Mouse (Mus musculus): ENCODE results near the gene Orai3.

Gene Orai3

DNA sequence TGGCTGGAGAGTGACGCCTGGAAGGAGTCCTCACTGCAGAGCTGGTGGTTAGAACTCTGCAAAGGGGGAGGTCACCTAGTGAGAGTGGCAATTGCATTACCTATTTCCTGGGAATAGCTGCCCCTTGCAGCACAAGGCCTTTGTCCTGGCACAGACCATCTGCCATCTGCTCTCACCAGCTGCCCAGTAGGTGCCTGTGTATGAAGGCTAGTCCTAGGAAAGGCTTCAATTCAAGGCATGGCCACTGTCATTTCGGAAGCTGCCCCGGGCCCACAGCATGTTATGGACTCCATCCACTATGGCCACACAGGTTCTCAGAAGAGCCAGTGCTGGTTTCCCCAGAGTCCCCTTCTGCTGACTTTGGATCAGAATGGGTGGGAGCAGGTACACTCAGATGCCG is 29.0 kb downstream of the Orai3 start:
- no peak for DNase-seq (ENCODE audit: low spot score in 2 of 2)

DNA sequence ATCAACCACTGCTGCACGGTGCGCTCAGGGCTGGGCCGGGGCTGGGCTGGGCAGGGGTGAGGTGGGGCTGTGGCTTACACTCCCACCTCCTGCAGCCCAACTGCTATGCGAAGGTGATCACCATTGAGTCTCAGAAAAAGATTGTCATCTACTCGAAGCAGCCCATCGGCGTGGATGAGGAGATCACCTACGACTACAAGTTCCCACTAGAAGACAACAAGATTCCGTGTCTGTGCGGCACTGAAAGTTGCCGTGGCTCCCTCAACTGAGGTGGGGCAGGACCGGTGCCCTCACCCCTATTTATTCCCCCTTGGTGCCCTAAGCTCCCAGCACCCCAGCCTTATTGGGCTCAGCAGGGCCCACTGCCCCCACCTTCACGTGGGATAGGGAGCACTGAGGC is 29.6 kb downstream of the Orai3 start:
- DNase-seq (ENCODE audit: low spot score in 2 of 2): no peak

DNA sequence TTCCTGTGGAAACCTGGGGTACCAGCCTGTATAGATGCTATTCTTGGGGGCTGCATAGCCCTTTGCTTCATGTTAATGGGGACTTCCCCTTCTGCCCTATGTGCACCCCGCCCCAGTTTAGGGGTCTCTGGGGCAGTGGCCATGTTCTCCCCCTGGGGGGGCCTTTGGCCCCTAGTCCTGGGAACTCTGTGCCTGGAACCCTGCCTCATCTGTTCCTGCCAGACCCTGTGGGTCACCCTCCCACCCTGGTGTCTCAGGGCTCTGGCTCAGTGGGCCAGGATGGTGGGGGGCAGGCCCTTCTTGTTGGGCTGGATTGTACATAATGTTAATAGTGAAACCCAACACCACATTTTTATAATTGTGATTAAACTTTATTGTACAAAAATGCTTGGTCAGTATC is 30.1 kb downstream of the Orai3 start:
- DNase-seq (ENCODE audit: low spot score in 2 of 2): no peak

DNA sequence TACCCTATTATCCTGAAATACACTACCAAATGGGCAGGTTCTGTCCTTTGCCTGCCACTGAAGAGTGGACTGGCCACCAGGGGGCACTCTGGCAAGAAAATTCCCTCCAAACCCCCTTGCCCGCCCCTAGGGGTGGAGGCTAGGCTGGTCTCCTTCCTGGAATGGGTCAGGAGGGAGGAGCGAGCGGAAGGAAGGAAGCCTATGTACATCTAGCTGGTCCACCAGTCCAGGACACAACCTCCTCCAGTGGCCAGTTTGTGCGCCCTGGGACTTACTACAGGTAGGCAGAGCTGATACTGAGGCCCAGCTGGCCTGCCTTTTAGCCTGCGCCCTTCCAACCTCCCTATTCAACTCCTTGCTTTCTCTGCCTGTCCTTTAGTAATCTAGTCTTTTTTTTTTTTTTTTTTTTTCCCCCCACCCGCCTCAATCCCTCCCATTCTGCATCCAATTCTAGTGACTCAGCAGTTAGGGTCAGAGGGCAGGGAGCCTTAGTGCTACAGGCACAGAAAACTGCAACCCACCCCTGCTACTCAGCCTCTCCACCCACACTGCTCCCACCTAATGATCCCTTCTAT is 30.9 kb downstream of the Orai3 start, which contains the start of gene Hsd3b7:
Hsd3b7 (plus strand) TSS at position 170 of the 575 bp plus-strand sequence.
- DNase-seq (ENCODE audit: low spot score in 2 of 2): peak; percentile 83 to 90

DNA sequence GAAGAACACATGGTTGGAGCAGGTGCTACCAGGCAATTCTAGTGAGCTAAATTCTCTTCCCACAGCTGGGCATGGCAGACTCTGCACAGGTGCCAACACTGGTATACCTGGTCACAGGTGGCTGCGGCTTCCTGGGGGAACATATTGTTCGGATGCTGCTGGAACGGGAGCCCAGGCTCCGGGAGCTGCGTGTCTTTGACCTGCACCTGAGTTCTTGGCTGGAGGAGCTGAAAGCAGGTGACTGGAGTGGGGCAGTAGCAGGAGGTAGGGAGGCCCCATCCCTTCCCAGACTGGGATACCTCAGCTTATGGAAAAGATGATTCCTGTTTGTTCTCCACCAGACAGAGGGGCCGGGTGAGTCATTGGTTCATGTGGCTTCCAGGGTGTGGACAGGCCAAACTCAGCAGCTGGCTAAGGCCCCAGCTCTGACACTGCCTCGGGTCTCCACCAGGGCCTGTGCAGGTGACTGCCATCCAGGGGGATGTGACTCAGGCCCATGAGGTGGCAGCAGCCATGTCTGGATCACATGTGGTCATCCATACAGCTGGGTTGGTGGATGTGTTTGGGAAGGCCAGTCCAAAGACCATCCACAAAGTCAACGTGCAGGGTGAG is 31.5 kb downstream of the Orai3 start:
- no peak for DNase-seq (ENCODE audit: low spot score in 2 of 2)

DNA sequence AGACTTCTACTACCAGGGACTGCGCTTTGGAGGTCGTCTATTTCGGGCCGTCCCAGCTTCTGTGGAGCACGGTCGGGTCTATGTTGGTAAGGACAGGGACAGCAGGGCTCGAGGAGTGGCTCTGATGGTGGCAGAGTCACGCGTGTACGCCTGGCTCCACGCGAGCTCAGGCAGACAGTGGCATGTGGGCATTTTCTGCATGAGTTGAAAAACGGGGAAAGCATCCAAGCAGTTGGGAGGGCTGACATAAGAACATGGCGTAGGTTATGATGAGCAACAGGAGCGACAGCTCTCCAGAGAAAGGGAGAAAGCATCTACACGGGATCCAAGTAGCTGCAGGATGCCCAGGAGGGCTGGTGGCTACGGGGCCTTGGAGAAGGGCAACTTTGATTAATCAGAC is 32.7 kb downstream of the Orai3 start:
- DNase-seq (ENCODE audit: low spot score in 2 of 2): no peak

DNA sequence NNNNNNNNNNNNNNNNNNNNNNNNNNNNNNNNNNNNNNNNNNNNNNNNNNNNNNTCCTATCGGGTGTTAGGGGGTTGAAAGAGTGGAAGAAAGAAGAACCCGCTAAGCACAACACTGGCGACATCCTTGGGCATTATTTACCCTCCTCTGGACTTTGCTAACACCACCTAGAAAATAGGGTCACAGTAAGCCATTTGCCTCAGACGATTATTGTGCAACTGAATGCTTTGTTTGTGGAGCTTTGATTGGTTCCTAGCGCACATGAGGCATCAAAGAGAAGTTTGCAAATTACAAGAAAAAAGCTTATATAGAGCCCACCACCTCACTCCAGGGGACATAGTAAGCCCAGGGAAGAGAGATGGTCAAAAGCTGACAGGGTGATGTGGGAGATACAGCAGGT is 39.2 kb downstream of the Orai3 start:
- no peak for DNase-seq (ENCODE audit: low spot score in 2 of 2)

DNA sequence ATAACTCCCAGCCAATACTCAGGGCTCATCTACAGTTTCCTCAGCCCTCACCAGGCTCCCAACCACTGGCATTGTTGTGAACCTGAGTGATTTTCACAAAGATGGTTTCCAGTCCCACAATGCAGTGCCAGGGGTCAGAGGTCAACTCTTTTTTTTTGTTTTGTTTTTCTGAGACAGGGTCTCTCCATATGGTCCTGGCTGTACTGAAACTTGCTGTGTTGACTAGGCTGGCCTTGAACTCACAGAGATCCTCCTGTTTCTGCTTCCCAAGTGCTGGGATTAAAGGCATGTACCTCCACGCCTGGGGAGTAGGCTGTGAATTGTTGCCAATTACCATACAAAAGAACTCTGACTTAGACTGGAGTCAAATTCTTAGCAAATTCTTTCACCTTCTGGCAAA is 40.2 kb downstream of the Orai3 start:
- DNase-seq (ENCODE audit: low spot score in 2 of 2): no peak

DNA sequence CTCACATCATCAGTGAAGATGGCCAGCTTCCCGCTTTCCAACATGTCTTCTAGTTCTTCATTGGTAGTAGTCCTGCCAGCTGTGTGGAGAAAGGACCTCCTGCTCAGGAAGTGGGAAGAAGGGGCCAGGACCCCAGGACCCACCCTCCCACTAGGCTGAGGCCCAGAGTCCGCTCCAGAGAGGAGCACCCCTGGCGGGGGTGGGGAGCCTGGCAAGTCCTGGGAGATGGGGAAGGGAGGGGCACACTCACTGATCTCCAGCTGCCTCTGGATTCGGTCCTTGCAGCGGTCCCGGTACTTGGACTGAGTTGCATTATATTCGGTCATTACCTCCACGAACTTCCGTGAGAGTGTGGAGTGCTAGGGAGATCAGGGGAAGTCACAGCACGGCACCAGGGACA is 41.0 kb downstream of the Orai3 start:
- no peak for DNase-seq (ENCODE audit: low spot score in 2 of 2)

DNA sequence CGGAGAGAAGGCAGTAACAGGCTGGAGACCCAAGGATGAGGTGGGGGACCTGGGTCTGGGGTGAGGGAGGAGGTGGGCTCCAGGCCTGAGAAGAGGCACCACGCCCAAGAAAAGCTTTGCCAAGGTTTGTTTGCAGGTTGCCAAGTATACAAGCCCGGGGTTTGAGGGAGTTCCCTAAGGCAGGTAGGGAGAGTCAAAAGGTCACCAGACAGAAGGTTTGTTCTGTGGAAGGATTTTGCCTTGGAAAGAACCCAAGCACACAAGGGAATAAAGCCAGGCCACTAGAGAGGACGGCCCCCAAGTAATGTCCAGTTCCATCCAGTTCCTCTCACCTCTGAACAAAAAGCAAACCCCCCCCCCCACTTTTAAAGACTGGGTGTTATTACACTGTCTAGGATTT is 41.6 kb downstream of the Orai3 start:
- no peak for DNase-seq (ENCODE audit: low spot score in 2 of 2)

DNA sequence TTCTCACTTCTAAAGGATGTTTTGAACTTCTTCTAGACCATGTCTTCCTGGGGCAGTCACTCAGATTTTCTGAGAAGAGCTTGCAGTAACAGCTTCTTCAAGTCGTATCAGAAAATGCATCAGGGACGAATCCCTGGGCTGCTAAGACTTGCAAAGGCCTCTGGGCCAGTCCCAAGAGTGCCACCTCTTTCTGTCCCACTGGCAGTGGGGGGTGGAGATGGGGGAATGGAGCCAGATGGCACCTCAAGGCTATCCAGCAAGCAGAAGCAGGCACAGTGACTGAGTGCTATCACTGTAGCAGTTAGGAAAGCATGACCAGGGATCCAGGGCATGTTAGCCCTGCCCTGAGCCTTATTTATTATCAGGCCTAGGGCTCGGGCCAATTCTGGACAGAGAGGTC is 42.7 kb downstream of the Orai3 start:
- DNase-seq (ENCODE audit: low spot score in 2 of 2): no peak

DNA sequence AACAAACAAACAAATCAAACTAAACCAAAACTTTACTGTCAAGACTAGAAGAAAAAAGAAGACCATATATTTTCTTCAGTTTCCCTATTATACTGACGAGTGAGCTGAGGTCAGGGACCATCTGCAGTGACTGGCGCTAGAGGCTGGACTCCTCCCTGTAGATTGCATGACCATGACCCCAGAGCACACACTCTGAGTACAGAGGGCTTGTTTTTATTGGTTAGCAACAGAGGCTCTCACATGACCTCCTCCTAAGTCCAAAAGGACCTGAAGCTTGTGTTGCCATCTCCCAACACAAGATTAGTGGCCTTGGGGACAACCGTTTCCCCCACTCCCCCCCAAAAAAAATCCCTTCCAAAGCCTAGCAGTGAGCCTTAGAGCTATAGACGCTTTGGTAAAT is 44.2 kb downstream of the Orai3 start:
- DNase-seq (ENCODE audit: low spot score in 2 of 2): no peak

DNA sequence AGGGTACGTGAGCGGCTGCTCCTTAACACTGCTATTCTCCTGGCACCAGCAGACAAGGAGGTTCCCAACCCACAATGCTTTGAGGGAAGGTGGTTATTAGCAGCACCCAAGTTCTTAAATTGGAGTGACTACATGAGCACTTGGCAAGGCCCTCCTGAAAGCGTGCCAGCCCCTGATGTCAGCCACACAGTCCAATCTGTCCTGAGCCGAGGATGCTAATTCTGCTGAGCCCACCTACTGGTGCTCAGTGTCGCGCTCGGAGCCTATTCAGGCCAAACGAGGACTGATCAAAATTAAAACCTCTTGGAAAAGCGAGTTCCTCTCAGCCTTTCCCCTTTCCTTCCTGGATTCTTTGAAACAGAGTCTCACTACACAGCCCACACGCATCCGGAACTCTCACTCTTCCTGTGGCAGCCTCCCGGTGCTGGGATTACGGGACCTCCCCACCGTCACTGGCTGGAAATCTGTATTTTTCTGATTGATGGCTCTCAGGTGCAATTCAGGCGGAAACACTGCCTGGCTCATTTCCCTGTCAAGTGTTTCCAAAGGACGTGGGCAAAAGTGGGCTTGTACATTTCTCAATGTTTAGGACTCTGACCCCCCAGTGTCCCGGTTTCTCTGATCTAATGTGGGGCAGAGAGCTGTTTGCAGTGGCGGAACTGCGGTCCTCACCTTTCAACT is 44.8 kb downstream of the Orai3 start:
- DNase-seq (ENCODE audit: low spot score in 2 of 2): peak; percentile 70 to 86

DNA sequence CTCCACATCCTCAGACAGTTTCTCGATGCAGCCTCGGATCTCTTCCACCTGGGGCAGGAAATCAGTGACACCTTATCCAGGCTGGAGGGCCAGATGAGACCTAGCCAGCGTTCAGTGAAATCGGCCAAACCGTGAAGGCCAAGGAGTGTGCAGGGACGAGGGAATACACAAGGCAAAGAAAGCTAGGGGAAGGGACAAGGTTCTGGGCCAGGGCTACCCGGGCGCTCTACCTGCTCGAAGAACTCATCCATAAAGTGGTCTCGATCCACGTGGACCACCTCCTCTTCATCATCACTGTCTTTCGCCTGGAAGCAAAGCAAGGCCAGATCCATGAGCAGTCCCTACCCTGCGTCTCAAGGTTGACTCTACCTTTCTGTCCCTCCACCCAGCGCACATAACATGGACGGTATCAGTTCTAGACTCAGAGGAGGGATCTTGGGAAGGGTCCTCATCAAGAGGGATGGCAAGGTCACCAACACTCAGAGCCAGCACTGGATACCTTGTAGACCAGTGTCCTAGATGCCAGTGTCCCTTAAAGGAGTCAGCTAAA is 45.6 kb downstream of the Orai3 start:
- DNase-seq (ENCODE audit: low spot score in 2 of 2): no peak

DNA sequence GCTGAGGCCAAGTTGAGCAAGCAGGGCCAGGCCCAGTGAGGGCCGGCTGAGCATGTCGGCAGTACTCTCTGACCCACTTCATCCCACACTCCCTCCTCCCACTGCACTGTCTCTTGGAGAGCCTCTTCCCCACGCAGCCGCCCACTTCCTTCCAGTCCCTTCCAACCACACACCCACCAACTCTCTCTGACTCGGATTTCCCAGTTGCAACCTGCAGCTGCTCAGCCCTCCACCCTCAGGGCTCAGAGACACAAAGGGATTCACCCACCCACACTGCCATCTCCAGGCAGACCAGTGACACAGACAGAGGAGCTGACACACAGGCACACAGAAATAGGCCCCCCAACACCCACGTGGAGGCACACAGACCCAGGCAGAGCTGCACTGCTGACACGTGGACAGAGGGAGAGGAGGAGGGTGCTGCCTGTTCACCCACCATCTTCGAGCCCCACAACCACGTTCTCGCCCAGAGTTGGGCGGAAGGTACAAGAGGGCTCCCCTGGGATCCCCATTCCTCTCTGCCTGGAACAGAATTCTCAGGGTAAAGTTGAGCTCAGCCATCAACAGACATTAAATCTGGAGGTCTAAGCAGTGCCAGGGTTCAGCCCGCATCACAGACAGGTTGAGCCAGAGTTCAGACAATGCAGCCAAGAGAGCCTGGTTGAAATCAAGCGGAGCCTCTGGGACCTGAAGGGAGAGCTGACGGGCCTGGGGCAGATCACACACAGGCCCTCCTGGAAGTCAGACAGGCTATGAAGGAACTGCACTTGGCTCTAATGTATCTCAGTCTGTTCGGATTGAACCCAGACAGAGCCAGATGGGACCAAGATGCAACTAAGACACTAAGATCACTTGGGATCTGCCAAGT is 46.6 kb downstream of the Orai3 start:
- DNase-seq (ENCODE audit: low spot score in 2 of 2): peak; percentile 82 to 83

DNA sequence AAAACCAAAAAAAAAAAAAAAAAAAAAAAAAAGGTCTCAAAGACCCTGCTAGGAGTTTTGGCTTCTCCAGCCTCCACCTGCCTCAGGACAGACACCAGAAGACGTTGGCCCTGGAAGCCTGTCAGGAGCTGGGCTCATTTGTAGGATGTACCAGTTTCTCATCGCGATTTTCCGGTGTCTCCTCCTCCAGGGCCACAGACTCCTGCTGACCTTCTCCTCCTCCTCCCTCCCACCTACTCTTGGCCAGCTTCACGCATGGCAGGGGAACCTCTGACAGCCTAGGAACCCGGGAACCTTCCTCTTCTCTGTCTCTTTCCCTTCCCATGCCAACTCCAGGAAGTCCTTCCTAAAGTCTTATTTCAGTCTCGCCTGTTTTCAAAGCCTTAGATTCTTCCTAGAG is 47.4 kb downstream of the Orai3 start:
- no peak for DNase-seq (ENCODE audit: low spot score in 2 of 2)

DNA sequence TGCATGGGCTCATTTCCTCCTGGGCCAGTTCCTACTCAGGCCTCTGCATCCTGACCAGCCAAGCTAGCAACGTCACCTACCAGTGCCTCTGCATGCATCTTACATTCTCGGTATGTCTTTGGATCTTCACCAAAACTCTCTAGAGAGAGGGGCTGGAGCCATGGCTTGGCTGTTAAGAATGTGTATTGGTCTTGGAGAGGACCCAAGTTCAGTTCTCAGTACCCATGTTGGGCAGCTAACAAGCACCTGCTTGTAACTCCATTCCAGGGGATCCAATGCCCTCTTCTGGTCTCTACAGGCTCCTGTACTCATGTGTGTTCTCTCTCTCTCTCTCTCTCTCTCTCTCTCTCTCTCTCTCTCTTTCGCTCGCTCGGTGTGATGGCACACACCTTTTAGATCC is 48.2 kb downstream of the Orai3 start:
- DNase-seq (ENCODE audit: low spot score in 2 of 2): no peak

DNA sequence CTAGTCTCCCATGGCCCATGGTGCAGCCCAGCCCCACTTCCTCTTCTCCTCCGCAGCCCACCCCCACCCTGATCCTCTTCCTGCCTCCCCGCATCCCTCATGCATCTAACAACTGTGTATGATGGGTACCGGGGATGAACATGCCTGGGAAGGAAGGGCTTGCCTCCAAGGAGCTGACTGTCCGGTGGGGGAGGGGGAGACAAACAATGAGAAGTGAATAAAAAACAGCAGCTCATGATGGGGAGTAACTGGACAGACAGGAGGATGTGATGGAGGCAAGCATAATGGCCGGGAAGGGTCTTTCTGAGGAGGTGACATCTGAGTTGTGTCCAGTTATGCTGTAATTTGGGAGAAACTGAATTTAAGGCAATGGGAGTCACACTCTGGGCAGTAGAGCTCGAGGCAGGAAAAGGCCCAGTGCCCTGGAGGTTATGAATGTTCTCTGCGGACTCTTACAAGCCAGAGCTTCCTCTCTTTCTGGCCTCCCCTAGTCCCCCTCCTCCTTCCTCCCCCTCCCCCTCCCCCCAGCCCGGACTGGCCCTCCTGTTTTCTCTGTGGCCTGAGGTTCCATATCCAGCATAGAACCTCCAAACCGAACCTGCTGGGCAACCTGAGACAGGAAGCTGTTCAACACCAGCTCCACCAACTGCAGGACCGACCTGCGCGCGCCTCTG is 51.4 kb downstream of the Orai3 start:
- no peak for DNase-seq (ENCODE audit: low spot score in 2 of 2)

DNA sequence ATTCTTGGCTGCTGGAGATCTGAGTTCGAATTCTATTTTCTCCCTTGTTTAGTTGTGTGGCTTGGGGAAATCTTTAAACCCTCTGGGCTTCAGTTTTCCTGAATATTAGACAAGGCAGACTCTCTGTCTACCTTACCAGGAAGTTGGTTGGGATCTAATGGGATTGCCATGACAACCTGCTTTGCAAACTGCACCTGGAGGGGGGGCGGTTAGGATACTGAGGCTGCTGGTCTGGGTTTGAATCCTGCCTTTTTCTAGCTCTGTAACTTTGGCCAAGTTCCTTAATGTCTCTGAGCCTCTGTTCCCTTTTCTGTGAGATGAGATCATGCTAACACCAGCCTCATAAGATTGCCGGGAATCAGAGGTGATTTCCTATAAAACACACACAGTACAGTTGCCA is 52.9 kb downstream of the Orai3 start:
- no peak for DNase-seq (ENCODE audit: low spot score in 2 of 2)

DNA sequence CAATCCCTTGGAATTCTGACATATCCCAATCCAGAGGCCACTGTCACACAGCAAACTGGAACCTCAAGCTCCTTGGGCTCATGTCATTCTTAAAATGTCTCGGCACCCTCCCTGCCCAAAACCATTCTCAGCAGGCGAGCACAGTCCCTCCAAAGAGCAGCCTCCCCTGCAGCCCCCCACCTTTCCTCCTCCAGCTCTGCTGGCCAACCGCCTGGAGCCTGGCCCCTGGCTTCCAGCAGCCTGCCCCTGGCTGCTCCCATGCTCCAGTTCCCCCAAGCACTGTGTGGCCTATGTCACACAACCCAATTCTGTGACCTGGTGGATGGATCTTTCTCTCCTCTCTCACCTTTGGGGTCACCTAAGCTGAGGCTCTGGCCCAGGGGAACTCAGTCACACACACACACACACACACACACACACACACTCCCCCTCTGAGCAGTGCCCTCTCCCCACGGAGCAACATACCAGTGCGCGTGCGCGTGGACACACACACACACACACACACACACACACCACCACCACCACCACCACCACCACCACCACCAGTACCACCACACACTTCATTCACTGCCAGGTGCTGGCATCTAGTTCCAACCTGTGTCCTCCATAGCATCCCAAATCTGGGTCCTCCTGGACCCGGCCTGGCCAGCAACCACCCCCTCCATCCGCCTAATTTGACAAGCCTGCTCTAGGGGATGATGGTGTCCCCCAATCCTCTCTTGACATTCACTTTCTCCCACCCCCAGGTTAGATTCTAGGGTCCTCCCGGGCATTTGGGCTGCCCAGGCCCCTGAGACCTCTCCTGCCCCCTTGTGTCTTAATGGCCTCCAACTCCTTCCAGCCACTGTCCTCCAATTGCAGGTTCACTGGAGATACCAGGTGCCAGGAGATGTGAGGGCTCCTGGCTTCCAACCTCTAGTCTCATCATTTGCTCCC is 53.9 kb downstream of the Orai3 start:
- peak; percentile 47 to 53 for DNase-seq (ENCODE audit: low spot score in 2 of 2)
